Mouse (Mus musculus) brain, embryonic 14.5 days (tissue): ENCODE measurements around the gene Tubgcp6.

Experiments used
- CTCF ChIP-seq: fragments of 200-500 bp; IDR thresholded peaks from 2 replicates; pipeline ENCODE4 v1.5.1; 2012; ENCODE audit warnings: inconsistent platforms, mild to moderate bottlenecking, moderate library complexity, borderline replicate concordance; ENCODE audit not compliant: insufficient read depth, insufficient read length; ENCODE audit errors: extremely low read depth
- POLR2A ChIP-seq: fragments of 200-500 bp; IDR thresholded peaks from 2 replicates; pipeline ENCODE4 v1.6.1; 2012; ENCODE audit warnings: mild to moderate bottlenecking, inconsistent platforms, borderline replicate concordance; ENCODE audit not compliant: poor library complexity, insufficient read depth, insufficient read length, severe bottlenecking; ENCODE audit errors: extremely low read depth

DNA sequence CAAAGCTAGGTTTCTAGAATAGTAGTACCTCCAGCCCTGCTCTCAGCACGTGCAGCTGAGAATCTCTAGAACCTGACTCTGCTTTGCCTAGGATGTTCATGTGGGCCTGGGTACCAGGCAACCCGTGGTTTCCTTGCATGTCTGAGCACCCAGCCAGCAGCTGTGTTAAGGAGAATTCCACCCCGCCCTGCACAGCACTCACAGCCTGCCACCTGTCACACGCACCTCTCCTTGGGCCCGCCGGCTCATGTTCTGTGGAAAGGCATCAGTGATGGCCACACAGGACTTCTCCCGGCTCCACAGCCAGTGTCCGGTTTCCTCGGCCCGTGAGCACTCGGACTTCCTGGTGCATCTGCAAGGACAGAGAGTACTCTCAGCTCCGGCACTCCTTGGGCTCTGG lies 42.6 kb upstream of the Tubgcp6 start:
- TF ChIP-seq CTCF (no peak), POLR2A (no peak)
